Mouse (Mus musculus) cerebellum, adult 2 months (tissue): ENCODE measurements around the gene Egfl7. TPM values are rescaled to one million over a fixed set of nuclear protein-coding genes. Genes with fewer than 3 reads are reported as not detected.

Experiments
- DNase-seq, 2 experiments: peaks; one replicate each; pipeline ENCODE4 v3.0.0; 2021
- H3K27ac ChIP-seq: fragments of 200-500 bp; 2 replicates; pipeline ENCODE4 v1.5.1; 2012; ENCODE audit warnings: low read length, control low read depth, inconsistent platforms; ENCODE audit not compliant: insufficient read depth
- H3K27me3 ChIP-seq: fragments of 200-500 bp; 2 replicates; pipeline ENCODE4 v1.6.1; 2012; ENCODE audit warnings: inconsistent platforms, mild to moderate bottlenecking, low read length, moderate library complexity; ENCODE audit not compliant: control insufficient read depth, insufficient read depth
- H3K4me1 ChIP-seq: fragments of 200-500 bp; 2 replicates; pipeline ENCODE4 v1.6.1; 2011; ENCODE audit warnings: low read length; ENCODE audit not compliant: control insufficient read depth, insufficient read depth
- H3K4me3 ChIP-seq: fragments of 200-500 bp; replicated peaks from 2 replicates; pipeline ENCODE3; 2011; ENCODE audit warnings: mild to moderate bottlenecking, low read depth, low read length, control low read depth; ENCODE audit not compliant: insufficient read depth
- CTCF ChIP-seq: fragments of 200-500 bp; IDR thresholded peaks from 2 replicates; pipeline ENCODE4 v1.5.1; 2011; ENCODE audit warnings: low read depth, mild to moderate bottlenecking, control low read depth, low read length, moderate library complexity, borderline replicate concordance; ENCODE audit not compliant: insufficient read depth
- POLR2A ChIP-seq: fragments of 200-500 bp; IDR thresholded peaks from 2 replicates; pipeline ENCODE4 v1.6.1; 2011; ENCODE audit warnings: low read length, control low read depth, borderline replicate concordance; ENCODE audit not compliant: insufficient read depth
- WGBS: fragments of 180-500 bp; shearing (Covaris S2); methylation state at CpG from one replicate; pipeline ENCODE4 v1.1.7; 2018; 5-methylcytosine and 5-hydroxymethylcytosine counted together
- polyA plus RNA-seq: library from polyadenylated mRNA; depleted of rRNA; stranded (reverse); fragments of >200 nt; gene quantifications from 2 replicates; pipeline ENCODE4 v1.2.3, GENCODE M21; 2012

Egfl7 gene
- polyA plus RNA-seq, 1 experiment, result 93.0 TPM

GRCm38 (mm10) chr2:26601595-26601994, 21.8 kb downstream of the Egfl7 start:
- H3K27me3 ChIP-seq, result no peaks in the 10 kb centered on the region
- no peak overlapping the region for H3K4me3 ChIP-seq
- DNase-seq, result no peak
- no peaks in the 10 kb centered on the region for H3K4me1 ChIP-seq
- TF ChIP-seq CTCF, result no peak
- TF ChIP-seq POLR2A, result no peak
- WGBS, result 74% methylated on average over 1 of the region's 1 CpGs
- H3K27ac ChIP-seq, result no peak overlapping the region

- no peak overlapping the region for H3K27ac ChIP-seq
- no peak for TF ChIP-seq CTCF
- TF ChIP-seq POLR2A, result no peak
- H3K4me1 ChIP-seq, result no peaks in the 10 kb centered on the region
- no peaks in the 10 kb centered on the region for H3K27me3 ChIP-seq
- DNase-seq, result no peak
- no peak overlapping the region for H3K4me3 ChIP-seq
- WGBS, result 80% methylated on average over 5 of the region's 5 CpGs
These were observed 22.8 kb downstream of the Egfl7 start for GRCm38 (mm10) chr2:26602631-26603030.

DNA sequence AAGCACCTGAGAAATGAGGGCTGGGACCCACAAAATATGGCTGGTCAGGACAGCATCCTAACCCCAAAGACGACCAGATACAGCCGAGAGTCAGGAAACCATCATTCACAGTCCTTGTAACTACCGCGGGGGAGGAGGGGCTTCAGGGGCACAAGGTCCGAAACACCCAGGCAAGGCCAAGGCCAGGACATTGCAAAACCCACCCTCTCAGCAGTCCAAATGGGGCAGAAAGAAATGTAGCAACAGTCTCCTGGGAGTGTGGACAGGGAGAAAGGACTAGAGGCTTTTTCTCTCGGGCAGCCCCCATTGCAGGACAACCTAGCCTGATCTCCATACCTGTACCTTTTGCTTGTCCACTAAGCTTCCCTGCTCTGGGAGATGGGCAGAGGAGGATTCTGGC, 23.3 kb downstream of the Egfl7 start:
- H3K27me3 ChIP-seq, result no peaks in the 10 kb centered on the region
- H3K27ac ChIP-seq, result no peak overlapping the region
- no peak for DNase-seq
- no peaks in the 10 kb centered on the region for H3K4me1 ChIP-seq
- WGBS, result 34% methylated on average over 6 of the region's 6 CpGs
- TF ChIP-seq CTCF (no peak), POLR2A (no peak)
- H3K4me3 ChIP-seq, result no peak overlapping the region

- DNase-seq, result no peak
- H3K27ac ChIP-seq, result no peak within 1 kb of the TSS
- no peaks in the 10 kb centered on the region for H3K4me1 ChIP-seq
- no peak within 1 kb of the TSS for H3K4me3 ChIP-seq
- no peaks in the 10 kb centered on the region for H3K27me3 ChIP-seq
- 1% methylated on average over 97 of the region's 103 CpGs for WGBS
- no peak for TF ChIP-seq CTCF
- TF ChIP-seq POLR2A, result no peak
These were observed 24.2 kb downstream of the Egfl7 start, which contains the start of gene Agpat2 for GRCm38 (mm10) chr2:26603720-26604671. Agpat2 (minus strand) TSS chr2:26604417.

DNA sequence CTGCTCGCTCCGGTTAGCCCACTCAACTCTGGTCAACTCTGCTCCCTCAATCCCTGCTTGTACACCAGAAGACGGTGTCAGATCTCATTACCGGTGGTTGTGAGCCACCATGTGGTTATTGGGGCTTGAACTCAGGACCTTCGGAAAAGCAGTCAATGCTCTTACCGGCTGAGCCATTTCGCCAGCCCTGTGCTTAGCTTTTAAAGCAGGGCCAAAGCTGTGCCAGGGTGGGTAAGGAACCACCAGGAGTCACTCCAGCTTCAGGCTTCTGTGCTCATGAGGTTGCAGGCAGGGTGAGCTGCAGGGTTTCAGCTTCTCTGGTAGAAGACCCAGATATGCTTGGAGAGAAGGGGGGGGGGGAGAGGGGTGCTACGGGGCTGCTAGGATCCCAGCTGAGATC, 25.5 kb downstream of the Egfl7 start:
- 85% methylated on average over 8 of the region's 8 CpGs for WGBS
- no peak for DNase-seq
- Histone ChIP-seq H3K4me3 (no peak overlapping the region), H3K4me1 (no peaks in the 10 kb centered on the region), H3K27ac (no peak overlapping the region), H3K27me3 (no peaks in the 10 kb centered on the region)
- TF ChIP-seq CTCF (no peak), POLR2A (no peak)

DNA sequence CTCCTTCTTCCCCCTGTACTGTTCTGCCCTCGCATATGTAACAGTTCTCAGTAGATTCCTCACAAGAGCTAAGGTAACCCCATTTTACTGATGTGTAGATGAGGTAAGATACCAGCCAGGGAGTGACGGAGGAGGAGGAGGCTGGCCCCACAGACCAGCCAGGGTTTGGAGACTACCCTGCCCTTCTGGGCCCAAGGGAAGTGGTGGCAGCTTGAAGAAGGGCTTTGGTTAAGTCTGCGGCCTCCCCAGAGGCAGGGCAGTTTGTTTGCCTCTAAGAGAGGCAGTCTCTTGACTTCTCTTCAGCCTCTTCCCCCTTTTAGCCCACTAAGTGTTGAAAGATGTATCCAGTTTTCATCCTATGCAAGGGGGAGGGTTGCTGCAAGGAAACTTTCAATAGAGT, 26.8 kb downstream of the Egfl7 start:
- TF ChIP-seq CTCF (no peak), POLR2A (no peak)
- Histone ChIP-seq H3K27ac (no peak overlapping the region), H3K27me3 (no peaks in the 10 kb centered on the region), H3K4me3 (no peak overlapping the region), H3K4me1 (no peaks in the 10 kb centered on the region)
- WGBS, result 88% methylated on average over 3 of the region's 3 CpGs
- no peak for DNase-seq

DNA sequence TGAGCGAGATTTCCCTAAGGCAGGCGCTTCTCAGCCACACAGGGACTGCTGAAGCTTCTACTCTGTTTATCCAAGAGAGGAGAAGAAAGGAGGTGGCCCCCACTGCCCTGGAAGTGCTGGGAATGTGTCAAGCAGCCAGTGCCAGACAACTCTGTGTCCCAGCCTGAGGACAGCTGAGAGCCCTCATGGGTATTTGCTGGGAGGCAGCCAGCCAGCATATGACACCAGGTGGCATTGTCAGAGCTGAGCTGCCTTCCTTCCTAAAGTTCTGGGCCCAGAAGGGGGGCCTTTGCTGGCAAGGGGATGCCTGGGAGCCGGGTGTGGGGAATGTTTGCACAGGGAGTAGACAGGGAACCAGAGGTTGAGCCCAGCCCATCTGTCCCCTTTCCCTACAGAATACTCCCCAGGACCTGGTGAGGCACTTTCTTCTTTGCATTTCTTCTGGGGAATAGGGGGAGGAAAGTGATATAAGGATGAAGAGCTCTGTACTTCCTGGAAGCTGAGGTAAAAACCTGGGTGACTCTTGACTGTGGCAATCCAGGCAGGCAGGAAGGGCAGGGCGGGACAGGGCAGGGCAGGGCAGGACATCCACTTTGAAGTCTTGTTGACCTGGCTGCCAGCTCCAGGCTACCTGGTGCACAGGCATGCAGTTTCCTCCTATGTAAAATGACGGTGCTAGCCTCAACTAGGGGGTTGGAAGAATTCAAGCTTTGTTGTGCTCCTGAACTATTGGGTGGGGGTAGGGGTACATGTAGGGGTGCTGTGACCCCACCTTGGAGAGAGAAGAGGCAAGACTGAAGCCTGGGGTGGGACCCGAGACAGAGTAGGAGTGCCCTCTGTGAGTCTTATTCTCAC, 27.5 kb downstream of the Egfl7 start:
- WGBS, result 47% methylated on average over 6 of the region's 6 CpGs
- DNase-seq, result no peak
- TF ChIP-seq CTCF (no peak), POLR2A (no peak)
- Histone ChIP-seq H3K27me3 (no peaks in the 10 kb centered on the region), H3K4me3 (no peak overlapping the region), H3K27ac (no peak overlapping the region), H3K4me1 (no peaks in the 10 kb centered on the region)

- TF ChIP-seq POLR2A (no peak), CTCF (no peak)
- DNase-seq, result no peak
- Histone ChIP-seq H3K27ac (no peak overlapping the region), H3K27me3 (no peaks in the 10 kb centered on the region), H3K4me3 (no peak overlapping the region), H3K4me1 (no peaks in the 10 kb centered on the region)
These were observed 29.0 kb downstream of the Egfl7 start for GRCm38 (mm10) chr2:26608781-26609180.
